Mouse (Mus musculus): ENCODE results near the gene Gtf2f2. TPM values are rescaled to one million over a fixed set of nuclear protein-coding genes. Genes with fewer than 3 reads are reported as not detected.

The Gtf2f2 gene
- polyA plus RNA-seq, 1 experiment from 2014 or later, result 23.3 TPM

DNA sequence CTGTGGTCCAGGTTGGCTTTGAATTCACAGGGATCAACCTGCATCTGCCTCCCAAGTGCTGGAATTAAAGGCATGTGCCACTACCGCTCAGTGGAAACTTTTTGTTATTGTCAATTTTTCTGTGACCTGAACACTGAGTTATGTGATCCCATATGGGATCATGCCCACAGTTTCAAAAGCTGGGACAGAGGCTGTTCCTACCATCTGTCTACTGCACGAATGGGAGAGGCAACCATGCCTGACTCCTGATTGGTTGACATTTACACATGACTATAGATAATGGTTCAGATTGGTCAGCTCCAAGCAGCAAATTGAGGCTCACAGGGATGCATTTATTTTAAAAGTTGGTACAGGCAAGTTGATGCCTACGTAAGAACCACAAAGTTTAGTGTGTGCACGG lies 14.0 kb upstream of the Gtf2f2 start:
- ATAC-seq (replicated peaks; ENCODE audit: insufficient number of reproducible peaks, insufficient read depth, low FRiP score, low read depth), result no peak

DNA sequence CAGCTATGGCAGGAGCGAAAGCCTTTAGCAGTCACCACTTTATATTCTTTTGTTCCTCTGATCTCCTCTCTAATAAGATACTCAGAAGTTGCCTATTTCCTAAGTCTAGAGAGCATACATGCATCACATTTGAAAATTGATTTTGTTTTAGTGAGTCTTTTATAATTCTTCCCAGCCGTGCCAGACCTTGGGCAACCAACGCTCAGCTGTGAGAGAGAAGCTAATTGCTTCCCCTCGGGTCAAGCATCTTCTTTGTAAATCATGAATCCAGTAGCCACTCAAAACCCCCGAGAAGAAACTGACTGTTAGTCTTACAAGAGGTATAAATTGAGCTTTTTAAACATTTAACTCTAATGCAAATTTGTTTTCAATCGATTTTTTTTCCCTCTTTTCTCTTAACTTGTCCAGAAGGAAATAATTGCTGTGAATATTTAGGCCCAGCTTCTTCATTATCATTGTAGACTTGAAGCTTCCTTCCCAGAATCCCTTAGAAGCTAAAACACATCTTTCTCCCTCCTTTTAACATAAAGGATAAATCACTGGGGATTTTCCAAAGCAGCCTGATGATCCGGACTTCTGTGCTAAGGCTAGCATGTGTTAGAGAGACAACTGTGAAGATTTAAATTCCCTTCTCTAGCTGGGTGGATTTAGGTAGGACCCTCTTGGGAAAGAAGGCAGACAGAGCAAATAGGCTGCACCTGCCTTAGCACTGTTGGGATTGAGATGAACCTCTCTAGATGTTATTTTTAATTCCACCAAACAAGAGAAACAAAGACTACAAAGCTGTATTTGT lies 10.5 kb upstream of the Gtf2f2 start:
- ATAC-seq (replicated peaks; ENCODE audit: insufficient number of reproducible peaks, insufficient read depth, low FRiP score, low read depth), result no peak
- no peak overlapping the region for H3K4me3 ChIP-seq
- no peaks in the 10 kb centered on the region for H3K4me1 ChIP-seq (replicated peaks)
- H3K4me2 ChIP-seq, result no peak overlapping the region
- no peaks in the 10 kb centered on the region for H3K36me3 ChIP-seq
- WGBS, result 69% methylated on average over 7 of the region's 7 CpGs
- no peaks in the 10 kb centered on the region for H3K27me3 ChIP-seq
- H3K27ac ChIP-seq, result no peak overlapping the region
- H3K9ac ChIP-seq, result no peak overlapping the region
- H3K9me3 ChIP-seq (replicated peaks), result no peaks in the 10 kb centered on the region

More for the DNA sequence above, 14.0 kb upstream of the Gtf2f2 start:
- Histone ChIP-seq H3K4me3 (no peak overlapping the region), H3K4me2 (no peak overlapping the region), H3K9ac (no peak overlapping the region), H3K27me3 (no peaks in the 10 kb centered on the region), H3K27ac (no peak overlapping the region), H3K36me3 (no peaks in the 10 kb centered on the region), H3K4me1 (replicated peaks) (no peaks in the 10 kb centered on the region), H3K9me3 (replicated peaks) (no peaks in the 10 kb centered on the region)
- WGBS, result 85% methylated on average over 4 of the region's 4 CpGs

DNA sequence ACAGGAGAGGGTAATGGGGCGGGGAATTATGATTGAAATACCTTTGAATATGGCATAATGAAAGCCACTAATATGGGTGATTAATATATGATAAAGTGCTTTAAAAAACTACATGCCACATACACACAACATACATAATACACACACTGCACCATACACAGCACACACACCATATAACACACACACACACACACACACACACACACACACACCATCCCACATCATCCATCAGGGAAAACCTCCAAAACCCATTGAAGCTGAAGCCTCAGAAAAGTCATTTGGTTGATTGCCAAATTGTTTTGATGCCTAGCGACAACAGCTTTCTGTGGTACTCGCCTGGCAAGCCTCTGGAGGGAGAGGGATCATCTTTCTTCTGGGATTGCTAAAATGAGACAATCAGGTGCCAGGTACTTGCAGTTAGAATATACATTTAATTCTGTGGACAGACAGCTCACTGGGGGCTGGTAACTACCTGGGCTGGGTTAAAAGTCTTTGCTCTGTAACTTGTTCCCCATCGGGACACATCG lies 9.7 kb upstream of the Gtf2f2 start:
- Histone ChIP-seq H3K4me2 (no peak overlapping the region), H3K4me3 (no peak overlapping the region), H3K36me3 (no peaks in the 10 kb centered on the region), H3K9me3 (replicated peaks) (no peaks in the 10 kb centered on the region), H3K4me1 (replicated peaks) (no peaks in the 10 kb centered on the region), H3K27ac (no peak overlapping the region), H3K27me3 (no peaks in the 10 kb centered on the region), H3K9ac (no peak overlapping the region)
- WGBS, result 74% methylated on average over 5 of the region's 5 CpGs
- ATAC-seq (replicated peaks; ENCODE audit: insufficient number of reproducible peaks, insufficient read depth, low FRiP score, low read depth), result no peak

DNA sequence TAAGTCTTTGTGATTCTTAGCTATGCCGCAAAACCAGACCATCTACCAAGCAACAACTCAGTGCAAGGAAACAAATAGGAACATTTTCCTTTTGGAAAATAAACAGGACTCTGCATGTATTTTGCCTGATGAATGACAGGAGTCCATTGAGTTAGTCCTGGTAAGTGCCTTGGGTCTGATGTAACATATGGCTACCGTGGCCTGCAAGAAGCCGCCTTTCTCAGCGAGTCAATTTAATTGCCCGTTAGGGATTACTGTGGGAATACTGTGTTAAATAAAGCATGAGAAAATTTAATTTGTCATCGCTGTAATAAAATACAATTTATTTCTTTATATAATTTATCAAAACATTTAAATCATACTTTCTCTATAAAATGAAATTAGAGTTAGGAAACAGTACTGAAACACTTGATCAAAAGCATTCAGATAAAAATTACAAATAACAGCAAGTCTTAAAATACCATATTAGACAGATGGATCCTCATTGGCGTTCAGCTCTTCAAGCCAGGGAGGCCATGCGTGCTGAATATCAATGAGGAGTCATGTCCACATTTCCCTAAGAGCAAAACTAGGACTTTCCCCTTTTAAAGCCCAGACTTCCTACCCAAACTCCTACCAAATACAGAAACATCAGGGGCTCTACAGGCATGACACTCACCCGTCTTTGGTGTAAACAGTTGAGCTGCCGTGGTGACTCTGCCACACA lies 7.3 kb upstream of the Gtf2f2 start:
- no peak overlapping the region for H3K4me2 ChIP-seq
- no peak overlapping the region for H3K4me3 ChIP-seq
- H3K27me3 ChIP-seq, result no peaks in the 10 kb centered on the region
- WGBS, result 81% methylated on average over 10 of the region's 10 CpGs
- H3K36me3 ChIP-seq, result no peaks in the 10 kb centered on the region
- no peak overlapping the region for H3K27ac ChIP-seq
- H3K9ac ChIP-seq, result no peak overlapping the region
- no peaks in the 10 kb centered on the region for H3K9me3 ChIP-seq (replicated peaks)
- H3K4me1 ChIP-seq (replicated peaks), result no peaks in the 10 kb centered on the region
- no peak for ATAC-seq (replicated peaks; ENCODE audit: insufficient number of reproducible peaks, insufficient read depth, low FRiP score, low read depth)

DNA sequence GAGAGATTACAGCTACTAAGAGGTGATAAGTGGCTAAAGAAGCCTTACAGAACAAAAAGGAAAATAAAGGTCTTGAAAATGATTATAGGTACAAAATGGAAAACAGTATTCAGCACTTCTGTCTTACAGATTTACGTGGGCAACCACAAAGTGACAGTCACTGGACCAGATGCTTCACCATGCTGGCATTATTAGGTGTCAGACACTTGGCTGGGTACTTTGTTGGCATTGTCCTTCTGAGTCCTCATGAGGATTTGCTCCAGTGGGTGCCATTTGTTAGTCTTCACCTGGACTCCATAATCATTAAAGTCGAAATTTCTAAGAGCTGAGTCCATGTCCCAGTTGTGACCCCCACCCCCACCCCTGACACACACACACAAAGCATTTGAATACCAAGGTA lies 3.7 kb upstream of the Gtf2f2 start:
- Histone ChIP-seq H3K4me1 (replicated peaks) (peaks cover 11% of the 10 kb centered on the region), H3K36me3 (no peaks in the 10 kb centered on the region), H3K27ac (no peak overlapping the region), H3K27me3 (no peaks in the 10 kb centered on the region), H3K4me2 (no peak overlapping the region), H3K4me3 (no peak overlapping the region), H3K9me3 (replicated peaks) (no peaks in the 10 kb centered on the region), H3K9ac (no peak overlapping the region)
- 41% methylated on average over 2 of the region's 2 CpGs for WGBS
- no peak for ATAC-seq (replicated peaks; ENCODE audit: insufficient number of reproducible peaks, insufficient read depth, low FRiP score, low read depth)

DNA sequence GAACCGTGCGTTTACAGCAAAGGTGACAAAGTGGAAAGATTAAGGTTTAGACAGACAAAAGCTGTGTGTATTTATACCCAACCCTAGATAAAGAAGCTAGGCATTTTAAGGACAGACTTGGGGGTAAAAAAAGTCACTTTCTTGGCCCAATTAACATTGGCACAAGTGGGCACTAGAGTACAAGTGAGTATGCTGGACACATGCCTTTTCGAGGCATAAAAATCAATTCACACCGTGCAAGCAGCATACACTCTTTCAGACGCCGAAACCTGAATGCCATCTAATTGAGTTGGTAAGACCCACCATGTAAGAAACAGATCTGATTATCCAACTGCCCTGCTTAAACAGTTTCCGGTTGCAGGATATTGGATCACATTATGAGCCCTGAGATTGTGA lies 395 bp upstream of the Gtf2f2 start:
- Histone ChIP-seq H3K27me3 (no peaks in the 10 kb centered on the region), H3K27ac (no peak overlapping the region), H3K4me1 (replicated peaks) (peaks cover 15% of the 10 kb centered on the region), H3K4me3 (peak overlapping the region; percentile 87), H3K9ac (peak overlapping the region; percentile 82; the same call in 1 of the 2 replicates), H3K4me2 (peak overlapping the region; percentile 63), H3K36me3 (peaks cover 6% of the 10 kb centered on the region; the same call in 1 of the 2 replicates), H3K9me3 (replicated peaks) (no peaks in the 10 kb centered on the region)
- ATAC-seq (replicated peaks; ENCODE audit: insufficient number of reproducible peaks, insufficient read depth, low FRiP score, low read depth), result no peak
- WGBS, result 30% methylated on average over 7 of the region's 7 CpGs

DNA sequence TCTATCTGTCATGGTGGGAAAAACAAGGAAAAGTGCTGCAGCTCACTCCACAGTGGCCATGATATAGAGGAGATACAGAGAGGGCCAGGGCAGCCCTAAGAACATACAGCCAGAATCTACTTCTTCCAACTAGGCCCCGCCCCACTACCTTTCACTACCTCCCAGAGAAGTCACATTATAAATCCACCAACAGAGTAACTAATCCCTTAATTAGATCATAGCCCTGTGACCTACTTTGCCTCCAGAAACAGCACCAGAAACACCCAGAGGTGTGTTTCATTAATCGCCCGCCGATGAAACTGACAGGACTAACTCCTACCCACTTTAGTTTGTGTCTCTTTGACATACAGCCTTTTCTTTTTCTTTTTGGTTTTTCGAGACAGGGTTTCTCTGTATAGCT lies 1.5 kb downstream of the Gtf2f2 start:
- H3K4me3 ChIP-seq, result peak overlapping the region; percentile 87
- H3K4me2 ChIP-seq, result peak overlapping the region; percentile 63
- 83% methylated on average over 5 of the region's 5 CpGs for whole genome bisulfite sequencing
- no peaks in the 10 kb centered on the region for H3K27me3 ChIP-seq
- H3K27ac ChIP-seq, result no peak overlapping the region
- H3K9me3 ChIP-seq (replicated peaks), result no peaks in the 10 kb centered on the region
- H3K4me1 ChIP-seq (replicated peaks), result peaks cover 15% of the 10 kb centered on the region
- no peak for ATAC-seq (replicated peaks; ENCODE audit: insufficient number of reproducible peaks, insufficient read depth, low FRiP score, low read depth)
- peak overlapping the region; percentile 82; the same call in 1 of the 2 replicates for H3K9ac ChIP-seq
- H3K36me3 ChIP-seq, result peaks cover 6% of the 10 kb centered on the region; the same call in 1 of the 2 replicates

DNA sequence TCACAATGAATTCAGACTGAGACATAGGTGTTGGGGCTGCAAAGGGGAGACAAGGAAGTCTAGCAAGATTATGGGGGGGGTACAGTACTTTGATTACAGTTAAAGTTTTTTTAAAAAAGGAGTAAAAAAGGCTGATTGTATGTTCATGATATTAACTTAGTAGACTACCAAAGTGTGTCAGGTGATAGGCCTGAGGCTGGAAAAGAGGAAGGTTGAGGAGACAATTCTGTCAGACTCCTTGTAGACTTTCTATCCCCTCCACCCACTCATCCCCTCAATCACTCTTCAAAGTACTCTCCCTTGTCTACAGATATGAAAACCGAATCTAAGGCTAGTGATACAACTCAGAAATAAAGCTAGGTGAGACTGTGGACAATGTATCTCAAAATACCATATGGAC lies 2.5 kb downstream of the Gtf2f2 start:
- WGBS, result 87% methylated on average over 1 of the region's 1 CpGs
- Histone ChIP-seq H3K4me1 (replicated peaks) (peaks cover 15% of the 10 kb centered on the region), H3K27me3 (no peaks in the 10 kb centered on the region), H3K27ac (no peak overlapping the region), H3K9ac (no peak overlapping the region), H3K4me2 (no peak overlapping the region), H3K4me3 (no peak overlapping the region), H3K9me3 (replicated peaks) (no peaks in the 10 kb centered on the region), H3K36me3 (peaks cover 6% of the 10 kb centered on the region; the same call in 1 of the 2 replicates)
- no peak for ATAC-seq (replicated peaks; ENCODE audit: insufficient number of reproducible peaks, insufficient read depth, low FRiP score, low read depth)

DNA sequence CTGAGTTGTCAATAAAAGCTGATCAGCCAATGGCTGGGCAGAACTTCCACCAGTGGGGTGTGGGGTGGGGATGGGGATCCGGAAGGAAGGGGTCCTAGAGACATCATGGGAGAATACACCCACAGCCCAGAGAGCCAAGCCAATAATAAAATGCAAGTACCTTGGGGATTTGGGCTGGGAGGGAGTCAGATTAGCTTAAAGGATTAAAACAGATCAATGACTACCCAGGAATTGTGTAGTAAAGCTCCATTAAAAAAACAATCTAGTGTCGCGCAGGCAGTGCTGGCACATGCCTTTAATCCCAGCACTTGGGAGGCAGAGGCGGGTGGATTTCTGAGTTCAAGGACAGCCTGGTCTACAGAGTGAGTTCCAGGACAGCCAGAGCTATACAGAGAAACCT lies 5.7 kb downstream of the Gtf2f2 start:
- H3K27ac ChIP-seq, result no peak overlapping the region
- no peak overlapping the region for H3K4me3 ChIP-seq
- H3K4me2 ChIP-seq, result no peak overlapping the region
- H3K36me3 ChIP-seq, result peaks cover 6% of the 10 kb centered on the region; the same call in 1 of the 2 replicates
- 93% methylated on average over 4 of the region's 4 CpGs for WGBS
- H3K9me3 ChIP-seq (replicated peaks), result no peaks in the 10 kb centered on the region
- no peaks in the 10 kb centered on the region for H3K27me3 ChIP-seq
- no peak for ATAC-seq (replicated peaks; ENCODE audit: insufficient number of reproducible peaks, insufficient read depth, low FRiP score, low read depth)
- no peak overlapping the region for H3K9ac ChIP-seq
- H3K4me1 ChIP-seq (replicated peaks), result peaks cover 11% of the 10 kb centered on the region

DNA sequence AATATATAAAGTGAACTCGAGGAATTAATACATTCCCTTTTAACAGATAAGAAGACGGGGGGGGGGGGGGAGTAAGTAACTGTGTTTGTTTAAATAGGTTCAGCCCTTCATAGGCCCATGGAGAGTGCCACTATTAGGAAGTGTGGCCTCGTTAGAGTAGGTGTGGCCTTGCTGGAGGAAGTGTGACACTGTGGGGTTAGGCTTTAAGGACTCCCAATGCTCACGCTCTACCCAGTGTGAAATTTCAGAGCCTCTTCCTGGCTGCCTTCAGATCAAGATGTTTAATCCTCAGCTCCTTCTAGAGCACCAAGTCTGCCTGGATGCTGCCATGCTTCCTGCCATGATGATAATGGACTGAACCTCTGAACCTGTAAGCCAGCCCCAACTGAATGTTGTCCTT lies 8.9 kb downstream of the Gtf2f2 start:
- ATAC-seq (replicated peaks; ENCODE audit: insufficient number of reproducible peaks, insufficient read depth, low FRiP score, low read depth), result no peak
- Histone ChIP-seq H3K4me1 (replicated peaks) (no peaks in the 10 kb centered on the region), H3K27ac (no peak overlapping the region), H3K9ac (no peak overlapping the region), H3K9me3 (replicated peaks) (no peaks in the 10 kb centered on the region), H3K36me3 (peaks cover 3% of the 10 kb centered on the region; the same call in 1 of the 2 replicates), H3K4me2 (no peak overlapping the region), H3K27me3 (no peaks in the 10 kb centered on the region), H3K4me3 (no peak overlapping the region)
- 74% methylated on average over 4 of the region's 4 CpGs for WGBS

DNA sequence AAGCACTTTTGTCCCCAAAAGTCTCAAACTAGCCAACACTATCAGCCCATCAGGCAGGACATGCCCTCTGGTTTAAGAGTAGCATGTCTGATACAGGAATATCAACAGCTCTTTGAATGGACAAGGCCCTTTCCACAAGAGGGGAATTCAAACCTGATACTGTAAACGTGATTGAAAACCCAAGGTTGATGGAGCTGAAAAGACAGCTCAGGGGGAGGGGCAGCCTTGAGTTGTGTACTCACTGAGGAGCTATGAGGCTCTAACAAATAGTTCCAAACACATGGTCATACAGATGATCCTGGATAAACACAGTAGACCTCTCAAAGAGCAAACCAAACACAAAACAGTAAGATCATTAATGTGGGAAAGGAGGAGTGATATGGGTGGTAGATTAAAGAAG lies 12.6 kb downstream of the Gtf2f2 start:
- H3K27me3 ChIP-seq, result no peaks in the 10 kb centered on the region
- no peaks in the 10 kb centered on the region for H3K36me3 ChIP-seq
- no peak overlapping the region for H3K27ac ChIP-seq
- no peaks in the 10 kb centered on the region for H3K4me1 ChIP-seq (replicated peaks)
- no peak overlapping the region for H3K9ac ChIP-seq
- no peak for ATAC-seq (replicated peaks; ENCODE audit: insufficient number of reproducible peaks, insufficient read depth, low FRiP score, low read depth)
- no peak overlapping the region for H3K4me2 ChIP-seq
- H3K4me3 ChIP-seq, result no peak overlapping the region
- no peaks in the 10 kb centered on the region for H3K9me3 ChIP-seq (replicated peaks)
- WGBS, result 39% methylated on average over 1 of the region's 1 CpGs

Measured in heart, embryonic 15.5 days (tissue).